Mouse (Mus musculus) frontal cortex, postnatal 36 days (tissue): ENCODE data around the gene Yaf2.
"Not testable (repeated sequence)": the region's sequence is repeated elsewhere in the genome, so short reads cannot be mapped to it uniquely, and the experiment has no call there.

ENCODE experiments used
- DNase-seq, 2 experiments: peaks; one replicate each; pipeline ENCODE4 v3.0.0; 2022; ENCODE audit warnings: low spot score in 2 of 2

The Yaf2 gene

GRCm38 (mm10) chr15:93336925-93337761 is at the start of gene Yaf2:
Gene Yaf2, minus strand, starts transcription at chr15:93336935.
- peak; percentile 80 to 84 for DNase-seq

DNA sequence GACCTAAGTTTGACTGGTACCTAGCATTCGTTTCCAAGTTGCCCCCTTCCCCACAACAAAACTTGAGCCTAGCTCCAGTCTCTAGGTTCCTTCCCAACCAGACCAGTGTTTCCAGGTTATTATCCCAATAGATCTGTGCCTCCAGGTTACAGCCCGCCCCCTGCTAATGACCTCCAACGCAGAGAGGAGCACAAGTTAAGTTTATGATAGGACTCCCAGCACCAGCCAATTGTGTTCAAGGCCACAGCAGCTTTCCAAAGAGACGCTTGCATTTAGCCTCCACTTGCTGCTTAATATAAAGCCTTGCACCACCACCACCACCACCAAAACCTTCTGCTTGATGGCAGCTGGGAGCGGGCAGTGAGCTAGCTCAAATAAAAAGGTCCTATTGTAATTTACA is 44.6 kb upstream of the Yaf2 start:
- DNase-seq: no peak

- no peak for DNase-seq
Measured at GRCm38 (mm10) chr15:93379177-93379576, 42.4 kb upstream of the Yaf2 start.

DNA sequence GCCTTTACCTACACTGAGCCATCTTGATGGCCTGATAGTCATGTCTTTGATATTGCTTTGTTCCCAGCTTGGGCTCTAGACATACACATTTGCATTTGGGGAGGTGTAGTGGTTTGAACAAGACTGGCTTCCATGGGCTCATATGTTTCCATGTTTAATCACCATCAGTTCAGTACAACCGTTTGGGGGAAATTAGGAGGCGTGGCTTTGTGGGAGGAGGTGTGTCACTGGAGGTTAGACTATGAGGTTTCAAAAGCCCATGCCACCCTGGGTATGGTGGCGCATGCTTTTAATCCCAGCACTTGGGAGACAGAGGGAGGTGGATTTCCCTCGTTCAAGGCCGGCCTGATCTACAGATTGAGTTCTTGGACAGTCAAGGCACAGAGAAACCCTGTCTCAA is 39.0 kb upstream of the Yaf2 start:
- no peak for DNase-seq

- not testable (repeated sequence) for DNase-seq
Measured at GRCm38 (mm10) chr15:93372525-93373119, 35.9 kb upstream of the Yaf2 start.

DNA sequence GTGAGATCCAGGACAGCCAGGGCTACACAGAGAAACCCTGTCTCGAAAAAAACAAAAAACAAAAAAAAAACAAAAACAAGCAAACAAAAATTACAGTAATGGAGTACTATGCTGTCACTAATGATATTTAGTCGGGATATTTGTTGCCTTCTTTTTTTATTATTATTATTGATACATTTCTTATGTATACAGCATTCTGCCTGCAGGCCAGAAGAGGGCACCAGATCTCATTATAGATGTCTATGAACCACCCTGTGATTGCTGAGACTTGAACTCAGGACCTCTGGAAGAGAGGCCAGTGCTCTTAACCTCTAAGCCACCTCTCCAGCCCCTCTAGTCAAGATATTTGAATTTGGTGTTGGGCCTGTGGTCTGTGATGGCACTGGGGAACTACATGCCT is 35.1 kb upstream of the Yaf2 start:
- no peak for DNase-seq

DNA sequence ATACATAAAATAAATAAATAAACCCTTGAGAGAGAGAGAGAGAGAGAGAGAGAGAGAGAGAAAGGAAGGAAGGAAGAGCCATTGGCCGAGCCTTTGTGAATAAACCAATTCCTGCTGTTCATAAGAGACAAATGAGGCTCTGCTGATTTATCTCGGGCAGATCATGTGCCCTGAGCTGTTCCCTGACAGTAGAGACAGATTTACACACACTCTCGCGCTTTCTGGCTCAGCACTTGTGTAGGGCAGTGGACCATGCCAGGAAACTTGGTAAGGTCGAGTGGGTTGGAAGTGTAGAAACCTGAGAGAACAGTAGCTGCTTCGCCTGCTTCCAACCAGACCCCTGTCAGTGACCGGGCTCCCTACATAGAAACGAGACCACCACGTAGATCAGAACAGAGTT is 31.8 kb upstream of the Yaf2 start:
- DNase-seq: peak in 1 of 2 experiments; percentile 6

- no peak for DNase-seq
Measured at GRCm38 (mm10) chr15:93365561-93365960, 28.8 kb upstream of the Yaf2 start.

- DNase-seq: no peak
Measured at GRCm38 (mm10) chr15:93358346-93359095, 21.8 kb upstream of the Yaf2 start.

DNA sequence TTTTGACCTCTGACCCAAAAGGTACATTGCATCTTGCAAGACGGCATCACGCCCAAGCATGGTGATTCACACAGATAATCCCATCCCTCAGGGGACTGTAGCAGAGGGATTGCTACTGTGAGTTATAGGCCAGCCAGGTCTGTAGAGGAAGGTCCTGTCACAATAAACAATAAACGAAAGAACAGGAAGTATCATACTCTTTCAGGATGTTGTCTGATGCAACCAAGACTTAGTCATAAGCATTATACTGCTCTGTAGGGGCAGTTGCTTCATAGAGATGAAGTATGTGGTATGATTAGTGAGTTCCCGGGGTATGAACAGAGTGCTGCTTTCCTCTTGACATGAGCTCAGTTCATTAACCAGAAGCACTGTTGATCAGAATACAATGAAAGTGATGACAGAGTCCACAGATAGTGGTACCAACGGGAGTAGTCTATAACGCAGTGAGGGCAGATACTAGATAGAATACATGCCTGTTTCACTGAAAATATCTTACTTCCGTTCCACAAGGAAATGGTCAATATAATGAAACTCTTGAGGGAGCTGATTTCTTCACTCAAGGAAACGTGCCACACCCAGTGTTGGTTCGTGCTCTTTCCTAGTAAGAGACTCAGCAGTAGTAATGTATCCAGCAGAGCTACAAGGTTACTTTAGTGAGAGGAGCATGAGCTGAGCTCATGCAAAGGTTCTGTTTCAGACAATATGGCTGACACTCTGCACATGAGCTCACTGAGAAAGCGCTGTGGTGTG is 4.1 kb upstream of the Yaf2 start:
- DNase-seq: no peak

GRCm38 (mm10) chr15:93336658-93336924 is 144 bp downstream of the Yaf2 start:
- no peak for DNase-seq

DNA sequence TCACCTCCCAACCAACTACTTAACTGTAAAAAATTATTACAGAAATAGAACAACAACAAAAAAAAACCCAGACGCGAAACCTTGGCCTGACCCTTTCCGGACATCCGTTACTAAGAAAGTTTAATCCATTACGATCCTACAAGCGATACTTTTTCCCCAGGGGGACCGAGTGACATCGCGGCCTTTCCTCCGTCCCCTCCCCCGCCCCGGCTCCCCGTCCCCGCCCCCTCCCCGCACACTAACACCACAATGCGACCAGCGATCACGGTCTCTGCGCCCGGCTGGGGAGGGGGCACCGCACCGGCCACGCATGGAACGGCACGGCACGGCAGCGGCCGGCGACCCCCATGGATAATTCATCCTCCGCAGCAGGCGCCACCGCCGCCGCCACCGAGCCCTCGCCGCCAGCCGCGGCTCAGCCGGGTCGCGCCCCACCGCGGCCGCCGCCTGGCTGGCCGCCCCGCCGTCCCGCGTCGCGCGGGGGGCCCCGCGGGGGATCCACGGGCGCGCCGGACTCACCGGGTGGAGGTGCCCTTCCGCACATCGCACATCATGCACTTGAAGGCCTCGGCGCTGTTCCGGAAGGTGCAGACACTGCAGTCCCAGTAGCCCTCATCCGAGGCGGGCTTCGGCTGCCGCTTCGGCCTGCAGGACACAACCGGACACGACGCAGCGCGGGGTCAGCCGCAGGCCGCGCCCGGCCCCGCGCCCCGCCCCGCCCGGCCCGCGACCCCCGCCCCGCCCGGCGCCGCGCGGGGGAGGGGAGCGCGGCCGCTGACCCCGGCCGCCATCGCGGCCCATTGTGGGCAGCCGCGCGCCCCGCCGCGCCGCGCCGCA is 696 bp downstream of the Yaf2 start:
- DNase-seq: peak in 1 of 2 experiments; percentile 37

DNA sequence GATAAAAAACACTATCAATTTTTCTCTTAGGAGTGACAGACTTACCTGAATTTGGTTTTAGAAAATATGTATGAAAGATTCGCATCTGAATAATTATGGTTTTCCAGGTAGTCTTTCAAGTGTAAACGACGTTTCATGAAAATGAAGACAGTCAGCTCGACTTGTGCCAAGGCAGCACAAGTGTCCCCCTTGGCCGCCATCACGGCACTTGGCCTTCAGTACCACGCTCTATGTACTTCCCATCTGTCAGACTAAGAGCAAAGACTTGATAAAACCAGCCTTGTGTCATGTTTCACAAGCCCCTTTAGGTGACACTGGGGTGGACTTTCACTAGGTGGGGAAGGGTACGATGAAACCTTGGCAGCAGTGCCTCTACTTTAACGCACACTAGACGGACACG is 5.5 kb downstream of the Yaf2 start:
- no peak for DNase-seq

DNA sequence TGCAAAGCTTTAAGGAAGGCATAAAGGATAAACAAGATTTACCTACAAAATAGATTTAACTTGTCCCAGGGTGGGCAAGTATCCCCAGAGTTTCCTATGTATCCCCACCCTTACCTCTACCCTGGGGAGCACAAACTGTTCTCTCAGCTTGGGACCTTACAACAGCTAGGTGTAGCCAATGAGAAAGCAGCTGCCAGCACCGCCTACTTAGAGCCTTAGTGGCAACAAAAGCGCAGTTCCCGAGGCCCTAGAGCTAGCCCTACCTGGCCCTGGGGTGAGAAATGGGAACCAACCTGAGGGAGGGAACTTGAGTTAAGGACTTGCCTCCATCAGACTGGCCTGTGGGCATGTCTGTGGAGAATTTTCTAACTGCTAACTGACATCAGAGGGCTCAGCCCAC is 9.5 kb downstream of the Yaf2 start:
- no peak for DNase-seq

DNA sequence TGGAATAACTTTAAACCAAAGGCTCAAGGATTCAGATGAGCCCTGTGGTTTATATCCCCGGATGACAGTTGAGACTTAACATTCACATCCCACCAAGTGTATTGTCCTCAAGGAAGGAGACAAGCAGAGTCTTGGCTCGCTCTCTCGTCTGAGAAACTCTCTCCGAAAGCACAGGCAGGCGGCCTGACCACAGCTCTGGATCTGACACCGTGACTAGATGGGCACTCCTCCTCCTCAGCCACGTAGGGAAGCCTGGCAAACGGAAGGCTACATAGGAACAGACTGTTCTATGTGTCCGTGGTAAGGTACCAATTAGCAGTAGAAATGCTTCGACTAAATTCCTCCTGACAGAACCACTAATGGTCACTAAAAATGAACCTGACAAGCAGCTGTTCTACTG is 10.1 kb downstream of the Yaf2 start:
- no peak for DNase-seq

GRCm38 (mm10) chr15:93325360-93325759 is 11.4 kb downstream of the Yaf2 start:
- no peak for DNase-seq

DNA sequence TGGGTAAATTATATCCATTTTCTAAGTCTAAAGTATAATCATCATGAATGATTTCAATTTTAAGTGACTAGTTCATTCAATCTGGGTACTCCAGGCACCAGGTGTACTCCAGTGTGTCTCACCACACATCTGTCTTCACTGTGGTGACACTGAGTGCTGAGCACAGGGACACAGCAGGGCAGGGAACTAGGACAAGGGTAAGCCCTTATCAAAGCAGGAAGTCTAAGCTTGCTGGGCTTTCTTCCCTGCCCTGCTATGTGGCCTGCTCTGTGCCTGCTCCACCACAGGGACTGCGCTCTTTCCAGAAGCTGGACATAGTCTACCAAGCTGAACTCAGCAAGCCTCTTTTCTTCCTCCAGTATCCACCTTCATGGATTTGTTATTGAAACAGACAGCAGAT is 18.0 kb downstream of the Yaf2 start:
- no peak for DNase-seq

DNA sequence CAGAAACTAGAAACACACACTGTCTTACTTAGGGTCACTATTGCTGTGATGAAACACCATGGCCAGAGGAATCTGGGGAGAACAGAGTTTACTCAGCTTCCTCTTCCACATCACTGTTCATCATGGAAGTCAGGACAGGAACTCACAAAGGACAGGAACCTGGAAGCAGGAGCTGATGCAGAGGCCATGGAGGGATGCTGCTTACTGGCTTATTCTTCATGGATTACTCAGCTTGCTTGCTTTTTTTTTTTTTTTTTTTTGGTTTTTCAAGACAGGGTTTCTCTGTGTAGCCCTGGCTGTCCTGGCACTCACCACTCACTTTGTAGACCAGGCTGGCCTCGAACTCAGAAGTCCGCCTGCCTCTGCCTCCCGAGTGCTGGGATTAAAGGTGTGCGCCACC is 26.4 kb downstream of the Yaf2 start:
- not testable (repeated sequence) for DNase-seq

DNA sequence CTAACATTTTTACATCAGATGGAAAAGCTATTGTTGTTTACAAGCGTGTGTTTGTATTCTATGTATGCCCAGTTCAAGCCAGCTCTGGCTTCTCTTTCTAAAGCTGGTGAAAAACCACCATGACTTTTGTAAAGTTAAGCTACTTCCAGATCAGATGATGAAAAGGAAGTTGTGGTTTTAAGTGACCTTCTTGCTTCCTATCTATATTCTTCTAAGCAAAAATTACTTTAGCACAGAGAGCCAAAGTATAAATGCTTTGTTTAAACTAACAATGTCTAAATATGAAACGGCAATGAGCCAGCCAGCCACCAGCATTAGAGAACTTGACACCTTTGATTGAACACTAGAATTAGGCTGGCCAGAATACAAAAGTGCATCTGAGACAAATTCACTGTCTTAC is 38.5 kb downstream of the Yaf2 start:
- DNase-seq: no peak

GRCm38 (mm10) chr15:93294483-93294882 is 42.3 kb downstream of the Yaf2 start:
- no peak for DNase-seq

GRCm38 (mm10) chr15:93288321-93288720 is 48.4 kb downstream of the Yaf2 start:
- DNase-seq: no peak
